Mouse (Mus musculus) forebrain, postnatal 0 days (tissue): Measurements from ENCODE around the gene Cyp2j7. TPM values are rescaled to one million over a fixed set of nuclear protein-coding genes. Genes with fewer than 3 reads are reported as not detected.

Experiments
- ATAC-seq: fragments of 200-750 bp; cut with Nextera tagmentation; 2 replicates; pipeline ENCODE4 v1.8.0; 2017; ENCODE audit warnings: mild to moderate bottlenecking, moderate library complexity
- DNase-seq: peaks from one replicate; pipeline ENCODE4 v3.0.0-alpha.2; 2015
- H3K27ac ChIP-seq: fragments of 300-500 bp; sonication (generic); 2 replicates; pipeline ENCODE4 v1.5.1; 2014; ENCODE audit warnings: low read depth, mild to moderate bottlenecking, antibody characterized with exemption, low read length, moderate library complexity, mixed read lengths
- H3K27me3 ChIP-seq: fragments of 300-500 bp; sonication (generic); 2 replicates; pipeline ENCODE4 v1.6.1; 2014; ENCODE audit warnings: mild to moderate bottlenecking, low read length, mixed read lengths; ENCODE audit not compliant: insufficient read depth
- H3K36me3 ChIP-seq: fragments of 300-500 bp; sonication (generic); 2 replicates; pipeline ENCODE4 v1.6.1; 2014; ENCODE audit warnings: mild to moderate bottlenecking, moderate library complexity; ENCODE audit not compliant: insufficient read depth
- H3K4me1 ChIP-seq: fragments of 300-500 bp; sonication (generic); 2 replicates; pipeline ENCODE4 v1.6.1; 2014; ENCODE audit warnings: antibody characterized with exemption; ENCODE audit not compliant: insufficient read depth
- H3K4me2 ChIP-seq: fragments of 300-500 bp; sonication (generic); 2 replicates; pipeline ENCODE4 v1.6.1; 2014; ENCODE audit warnings: low read depth, mild to moderate bottlenecking, moderate library complexity
- H3K4me3 ChIP-seq: fragments of 300-500 bp; sonication (generic); 2 replicates; pipeline ENCODE4 v1.5.1; 2014; ENCODE audit warnings: low read depth, low read length, mixed read lengths
- H3K9ac ChIP-seq: fragments of 300-500 bp; sonication (generic); 2 replicates; pipeline ENCODE4 v1.6.1; 2014; ENCODE audit warnings: mild to moderate bottlenecking
- H3K9me3 ChIP-seq: fragments of 300-500 bp; sonication (generic); 2 replicates; pipeline ENCODE4 v1.6.1; 2016; ENCODE audit warnings: low read length
- CTCF ChIP-seq: sonication (generic); IDR thresholded peaks from 2 replicates; pipeline ENCODE4 v1.5.1; 2016; ENCODE audit warnings: antibody characterized with exemption, control low read depth, low read depth
- WGBS: fragments of 180-500 bp; shearing (Covaris S2); extraction: QIAGEN DNeasy Blood & Tissue Kit; methylation state at CpG from one replicate; pipeline ENCODE4 v1.1.7; 2014; 5-methylcytosine and 5-hydroxymethylcytosine counted together
- polyA plus RNA-seq: library from polyadenylated mRNA; unstranded; fragments of >200 nt; fragmentation: Nextera tagmentation; extraction: Ambion mirVana; gene quantifications from 2 replicates; pipeline ENCODE4 v1.2.1, GENCODE M21; 2015
- total RNA-seq: library from RNA; depleted of rRNA; stranded (reverse); fragments of >200 nt; gene quantifications from 2 replicates; pipeline ENCODE4 v1.2.3, GENCODE M21; 2014; rRNA removed

Gene Cyp2j7
- total and polyA plus RNA-seq, 2 experiments from 2014 or later: not detected

DNA sequence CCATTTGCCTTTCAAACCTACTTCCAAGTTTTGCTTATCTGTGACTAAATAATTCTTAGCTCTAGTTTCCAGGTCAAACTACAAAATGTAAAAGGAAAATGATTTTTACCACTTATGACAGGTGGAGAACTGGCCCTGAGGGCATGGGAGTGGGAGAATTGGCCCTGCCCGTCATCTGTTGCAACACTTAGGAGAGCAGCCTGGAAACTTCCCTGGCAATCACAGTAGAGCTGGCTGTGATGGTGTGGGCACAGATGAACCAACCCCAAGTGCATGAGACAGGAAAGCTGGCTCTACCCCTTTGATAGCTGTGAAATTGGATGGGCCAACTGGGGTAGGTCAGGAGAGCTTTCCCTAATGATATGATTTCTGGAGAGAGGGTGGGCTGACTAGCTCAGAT is 73.6 kb downstream of the Cyp2j7 start:
- 84% methylated on average over 1 of the region's 1 CpGs for WGBS
- H3K4me3 ChIP-seq: no peak overlapping the region
- no peak for DNase-seq

GRCm38 (mm10) chr4:96161575-96161974 is 74.9 kb downstream of the Cyp2j7 start:
- Histone ChIP-seq H3K4me2 (no peak overlapping the region), H3K9me3 (no peaks in the 10 kb centered on the region), H3K9ac (no peak overlapping the region), H3K27ac (no peak overlapping the region), H3K4me1 (no peaks in the 10 kb centered on the region), H3K4me3 (no peak overlapping the region), H3K36me3 (no peaks in the 10 kb centered on the region), H3K27me3 (no peaks in the 10 kb centered on the region)
- 84% methylated on average over 1 of the region's 1 CpGs for WGBS
- DNase-seq: no peak
- TF ChIP-seq CTCF: no peak
- ATAC-seq: no peak

More for the DNA sequence above, 73.6 kb downstream of the Cyp2j7 start:
- no peaks in the 10 kb centered on the region for H3K4me1 ChIP-seq
- no peaks in the 10 kb centered on the region for H3K36me3 ChIP-seq
- no peak overlapping the region for H3K9ac ChIP-seq
- TF ChIP-seq CTCF: no peak
- no peaks in the 10 kb centered on the region for H3K9me3 ChIP-seq
- H3K27ac ChIP-seq: no peak overlapping the region
- H3K4me2 ChIP-seq: no peak overlapping the region
- no peak for ATAC-seq
- no peaks in the 10 kb centered on the region for H3K27me3 ChIP-seq

Other genes with a start within 250 kb of the Cyp2j7 start
- not detected in 2 replicates for gene Cyp2j13, start 159.1 kb downstream of the Cyp2j7 start, total RNA-seq
- gene Cyp2j13, start 159.1 kb downstream of the Cyp2j7 start, polyA plus RNA-seq: not detected in 2 replicates
- gene Cyp2j12, start 95.5 kb downstream of the Cyp2j7 start, total RNA-seq: not detected in 2 replicates
- not detected in 2 replicates for gene Cyp2j12, start 95.5 kb downstream of the Cyp2j7 start, polyA plus RNA-seq
- not detected in 2 replicates for gene Cyp2j11, start 112.0 kb upstream of the Cyp2j7 start, total RNA-seq
- not detected in 2 replicates for gene Cyp2j11, start 112.0 kb upstream of the Cyp2j7 start, polyA plus RNA-seq